Mouse (Mus musculus) MEL (cell line): ENCODE measurements at regions not wholly inside any gene's neighbourhood (a gene's known extent, or its start where the extent isn't known, plus 50 kb on each side); places are given as distances from the start of the nearest gene placed in this dataset.

ENCODE experiments used
- JUND ChIP-seq: IDR thresholded peaks from 2 replicates; pipeline ENCODE4 v1.6.1; 2011; ENCODE audit warnings: low read depth, mild to moderate bottlenecking, improper control_type of control experiment, low read length
- KAT2A ChIP-seq: conservative IDR thresholded peaks from 2 replicates; pipeline ENCODE4 v1.6.1; 2012; ENCODE audit warnings: low read depth, low read length, improper control_type of control experiment, inconsistent platforms
- MAFK ChIP-seq: IDR thresholded peaks from 2 replicates; pipeline ENCODE4 v1.6.1; 2011; ENCODE audit warnings: low read depth, mild to moderate bottlenecking, low read length, improper control_type of control experiment, borderline replicate concordance
- MAX ChIP-seq: IDR thresholded peaks from 2 replicates; pipeline ENCODE4 v1.6.1; 2011; ENCODE audit warnings: low read length, improper control_type of control experiment
- POLR2A ChIP-seq, 2 experiments: IDR thresholded peaks; 2 replicates each; pipeline ENCODE4 v1.6.1; 2011 to 2012; ENCODE audit warnings: low read length in 2 of 2, mild to moderate bottlenecking in 2 of 2, control low read depth in 1 of 2, improper control_type of control experiment in 1 of 2, low read depth in 1 of 2, moderate library complexity in 1 of 2; ENCODE audit not compliant: control insufficient read depth in 1 of 2, insufficient read depth in 1 of 2, poor library complexity in 1 of 2
- SIN3A ChIP-seq: IDR thresholded peaks from 2 replicates; pipeline ENCODE4 v1.6.1; 2012; ENCODE audit warnings: low read length, improper control_type of control experiment, inconsistent platforms
- SMC3 ChIP-seq: IDR thresholded peaks from 2 replicates; pipeline ENCODE4 v1.6.1; 2011; ENCODE audit warnings: low read depth, low read length, improper control_type of control experiment
- USF1 ChIP-seq: IDR thresholded peaks from 2 replicates; pipeline ENCODE4 v1.6.1; 2014; ENCODE audit warnings: low read depth, mild to moderate bottlenecking, inconsistent platforms, low read length, improper control_type of control experiment, moderate library complexity
- ZC3H11A ChIP-seq: IDR thresholded peaks from 2 replicates; pipeline ENCODE4 v1.6.1; 2012; ENCODE audit warnings: low read depth, mild to moderate bottlenecking, inconsistent platforms, low read length, improper control_type of control experiment

DNA sequence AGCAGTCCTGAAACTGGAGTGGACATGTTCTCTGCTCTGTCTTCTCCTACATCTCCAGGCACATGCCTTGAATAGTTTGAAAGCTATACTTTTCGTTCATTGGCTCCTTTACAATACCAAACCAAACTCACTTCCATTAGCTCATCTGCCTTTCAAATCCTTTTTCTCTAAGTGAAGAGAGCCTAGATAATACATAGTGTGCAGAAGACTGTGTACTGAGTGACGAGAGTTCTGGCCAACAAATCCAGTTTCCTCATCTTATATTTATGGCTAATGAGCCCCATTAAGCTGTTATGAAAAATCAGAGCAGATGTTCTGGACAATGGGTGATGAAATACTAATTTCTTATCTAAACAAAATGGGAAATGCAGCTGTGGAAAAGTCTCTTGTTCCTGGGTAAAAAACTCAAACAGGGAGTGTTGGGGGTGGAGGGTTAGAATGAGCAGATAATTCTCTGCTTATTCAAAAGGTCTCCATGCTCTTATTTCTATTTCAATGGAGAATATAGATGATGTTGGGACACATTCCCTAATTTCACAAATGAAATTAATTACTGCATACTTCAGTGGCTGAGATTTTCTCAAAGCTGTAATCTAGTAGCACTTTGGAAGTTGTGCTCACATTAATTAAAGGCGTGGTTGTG, 144.3 kb upstream of the Gm4737 start:
- TF ChIP-seq SIN3A (no peak), POLR2A (IDR thresholded peaks at IDR 0.05; ENCODE audit: control insufficient read depth in 1 of 2, insufficient read depth in 1 of 2, low read depth in 1 of 2, low read length in 2 of 2, poor library complexity in 1 of 2) (no peak), MAFK (no peak), SMC3 (no peak), USF1 (no peak), MAX (no peak), KAT2A (no peak), JUND (no peak), ZC3H11A (no peak)
